Mouse (Mus musculus): ENCODE data around the gene Farp1.

DNA sequence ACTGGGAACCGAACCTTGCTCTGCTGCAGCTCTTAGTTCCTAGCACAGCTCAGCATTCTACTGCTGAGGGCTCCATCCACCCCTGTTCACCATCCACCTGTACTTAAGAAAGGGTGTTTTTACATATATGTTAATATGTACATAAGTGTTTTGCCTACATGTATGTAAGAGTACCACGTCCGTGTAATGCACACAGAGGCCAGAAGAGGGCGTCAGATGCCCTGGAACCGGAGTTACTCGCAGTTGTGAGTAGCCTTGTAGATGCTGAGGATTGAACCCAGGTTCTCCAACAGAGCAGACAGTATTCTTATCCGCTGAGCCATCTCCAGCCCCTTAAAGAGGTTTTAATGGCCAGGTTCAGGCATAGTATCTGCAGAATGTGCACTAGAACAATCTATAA is 183.6 kb downstream of the Farp1 start:
- TF ChIP-seq CTCF (IDR thresholded peaks at IDR 0.05; ENCODE audit: low read depth, low read length) (peak; percentile 72), POLR2A (IDR thresholded peaks at IDR 0.05; ENCODE audit: insufficient read depth, low read length) (no peak), EP300 (IDR thresholded peaks at IDR 0.05; ENCODE audit: insufficient read depth, low read depth, low read length) (no peak)
